Mouse (Mus musculus): Measurements from ENCODE around the gene 5430427O19Rik. TPM values are rescaled to one million over a fixed set of nuclear protein-coding genes. Genes with fewer than 3 reads are reported as not detected.

The 5430427O19Rik gene
- polyA plus RNA-seq, 1 experiment from 2014 or later, result not detected

GRCm38 (mm10) chrX:85875951-85876350 is 5.8 kb downstream of the 5430427O19Rik start:
- no peaks in the 10 kb centered on the region for H3K36me3 ChIP-seq (ENCODE audit: control insufficient read depth, insufficient read depth, low read length)
- ATAC-seq, result no peak
- no peak overlapping the region for H3K27ac ChIP-seq (ENCODE audit: low read length)
- no peak overlapping the region for H3K9ac ChIP-seq (ENCODE audit: low read depth, low read length)
- no peak overlapping the region for H3K4me3 ChIP-seq (ENCODE audit: low read depth, low read length)
- no peaks in the 10 kb centered on the region for H3K4me1 ChIP-seq (ENCODE audit: control insufficient read depth, insufficient read depth, low read length)
- H3K27me3 ChIP-seq (ENCODE audit: control insufficient read depth, insufficient read depth, low read depth, low read length), result no peaks in the 10 kb centered on the region
- no peaks in the 10 kb centered on the region for H3K9me3 ChIP-seq (replicated peaks; ENCODE audit: control insufficient read depth, low read length, poor library complexity, severe bottlenecking)
- no peak overlapping the region for H3K4me2 ChIP-seq (ENCODE audit: low read length)

DNA sequence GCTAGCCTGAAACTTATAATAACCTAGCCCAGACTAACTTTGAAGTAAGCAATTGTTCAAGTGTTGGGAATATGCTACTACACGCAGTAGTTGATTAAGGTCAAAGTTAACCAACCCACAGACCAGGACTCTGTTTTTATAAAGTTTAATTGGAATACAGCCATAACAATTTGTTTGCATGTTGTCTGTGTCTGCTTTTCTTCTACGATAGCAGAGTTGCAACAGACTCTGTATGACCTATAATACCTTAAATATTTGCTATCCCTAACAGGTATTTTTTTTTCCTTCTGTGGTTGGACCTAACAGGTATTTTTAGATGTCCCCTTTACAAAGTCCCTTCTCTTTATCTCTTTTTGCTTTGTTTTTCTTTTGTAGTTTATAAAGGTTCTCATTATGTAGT is 7.6 kb downstream of the 5430427O19Rik start:
- Histone ChIP-seq H3K9me3 (replicated peaks; ENCODE audit: control insufficient read depth, low read length, poor library complexity, severe bottlenecking) (no peaks in the 10 kb centered on the region), H3K36me3 (ENCODE audit: control insufficient read depth, insufficient read depth, low read length) (no peaks in the 10 kb centered on the region), H3K4me1 (ENCODE audit: control insufficient read depth, insufficient read depth, low read length) (no peaks in the 10 kb centered on the region), H3K4me3 (ENCODE audit: low read depth, low read length) (no peak overlapping the region), H3K4me2 (ENCODE audit: low read length) (no peak overlapping the region), H3K27ac (ENCODE audit: low read length) (no peak overlapping the region), H3K9ac (ENCODE audit: low read depth, low read length) (no peak overlapping the region), H3K27me3 (ENCODE audit: control insufficient read depth, insufficient read depth, low read depth, low read length) (no peaks in the 10 kb centered on the region)
- ATAC-seq, result no peak
- WGBS, result 87% methylated on average over 2 of the region's 2 CpGs

DNA sequence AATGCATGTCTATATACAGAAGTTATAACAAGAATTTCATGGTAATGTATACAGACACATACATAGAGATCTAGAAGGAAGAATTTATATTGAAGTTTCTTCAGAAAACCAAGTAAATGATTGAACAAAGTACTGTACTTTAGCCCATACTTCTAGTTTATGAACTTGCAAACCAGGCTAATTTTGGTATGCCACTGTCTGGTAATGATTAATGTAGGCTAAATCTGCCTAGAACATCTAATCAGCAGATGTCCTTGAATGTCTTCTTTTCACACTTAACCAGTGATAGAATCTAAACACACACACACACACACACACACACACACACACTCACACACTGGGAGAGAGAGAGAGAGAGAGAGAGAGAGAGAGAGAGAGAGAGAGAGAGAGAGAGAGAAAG is 8.1 kb downstream of the 5430427O19Rik start:
- Histone ChIP-seq H3K27me3 (ENCODE audit: control insufficient read depth, insufficient read depth, low read depth, low read length) (no peaks in the 10 kb centered on the region), H3K4me1 (ENCODE audit: control insufficient read depth, insufficient read depth, low read length) (no peaks in the 10 kb centered on the region), H3K4me3 (ENCODE audit: low read depth, low read length) (no peak overlapping the region), H3K4me2 (ENCODE audit: low read length) (no peak overlapping the region), H3K27ac (ENCODE audit: low read length) (no peak overlapping the region), H3K9me3 (replicated peaks; ENCODE audit: control insufficient read depth, low read length, poor library complexity, severe bottlenecking) (no peaks in the 10 kb centered on the region), H3K36me3 (ENCODE audit: control insufficient read depth, insufficient read depth, low read length) (no peaks in the 10 kb centered on the region), H3K9ac (ENCODE audit: low read depth, low read length) (no peak overlapping the region)
- ATAC-seq, result no peak

DNA sequence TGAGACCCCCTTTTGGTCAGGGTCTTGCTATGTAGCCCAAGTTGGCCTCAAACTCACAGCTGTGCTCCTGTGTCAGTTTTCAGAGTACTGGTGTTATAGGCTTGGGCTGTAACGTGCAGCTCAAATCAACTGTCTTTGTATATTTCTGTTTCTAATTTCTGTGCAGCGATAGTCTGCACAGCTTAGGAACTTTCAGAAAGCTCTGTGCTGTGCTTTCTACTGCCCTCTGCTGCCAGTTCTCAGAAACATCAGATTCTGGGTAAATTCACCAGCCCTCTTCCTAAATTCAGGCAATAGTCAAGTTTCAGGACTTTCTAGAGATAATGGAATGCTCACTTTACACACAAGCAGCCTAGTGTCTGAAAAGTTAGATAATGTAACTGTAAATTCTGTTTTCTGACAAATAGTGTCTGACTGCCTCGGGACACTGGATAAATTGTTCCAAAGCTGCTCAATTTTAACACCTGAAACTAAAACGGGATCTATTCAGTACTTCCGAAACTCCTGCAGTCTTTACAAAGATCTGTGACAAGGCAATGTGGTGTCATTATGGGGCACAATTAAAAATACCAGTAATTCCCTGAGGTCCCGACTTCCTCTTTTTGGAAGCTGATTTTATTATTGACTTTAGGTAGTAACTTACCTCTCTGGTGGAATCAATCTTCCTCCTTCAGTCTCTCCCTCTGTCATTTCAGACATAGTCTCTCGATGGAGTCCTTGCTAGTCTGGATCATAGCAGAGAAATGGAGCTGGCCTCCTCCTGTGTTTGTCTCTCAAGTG is 9.2 kb downstream of the 5430427O19Rik start:
- no peaks in the 10 kb centered on the region for H3K27me3 ChIP-seq (ENCODE audit: control insufficient read depth, insufficient read depth, low read depth, low read length)
- no peak overlapping the region for H3K4me3 ChIP-seq (ENCODE audit: low read depth, low read length)
- H3K4me1 ChIP-seq (ENCODE audit: control insufficient read depth, insufficient read depth, low read length), result no peaks in the 10 kb centered on the region
- no peaks in the 10 kb centered on the region for H3K9me3 ChIP-seq (replicated peaks; ENCODE audit: control insufficient read depth, low read length, poor library complexity, severe bottlenecking)
- ATAC-seq, result no peak
- no peak overlapping the region for H3K27ac ChIP-seq (ENCODE audit: low read length)
- 63% methylated on average over 7 of the region's 7 CpGs for WGBS
- H3K9ac ChIP-seq (ENCODE audit: low read depth, low read length), result no peak overlapping the region
- no peaks in the 10 kb centered on the region for H3K36me3 ChIP-seq (ENCODE audit: control insufficient read depth, insufficient read depth, low read length)
- no peak overlapping the region for H3K4me2 ChIP-seq (ENCODE audit: low read length)

GRCm38 (mm10) chrX:85886651-85887050 is 16.5 kb downstream of the 5430427O19Rik start:
- no peak overlapping the region for H3K9ac ChIP-seq (ENCODE audit: low read depth, low read length)
- no peak for ATAC-seq
- 50% methylated on average over 5 of the region's 5 CpGs for WGBS
- H3K27ac ChIP-seq (ENCODE audit: low read length), result no peak overlapping the region
- no peaks in the 10 kb centered on the region for H3K4me1 ChIP-seq (ENCODE audit: control insufficient read depth, insufficient read depth, low read length)
- H3K4me2 ChIP-seq (ENCODE audit: low read length), result no peak overlapping the region
- H3K9me3 ChIP-seq (replicated peaks; ENCODE audit: control insufficient read depth, low read length, poor library complexity, severe bottlenecking), result no peaks in the 10 kb centered on the region
- no peak overlapping the region for H3K4me3 ChIP-seq (ENCODE audit: low read depth, low read length)
- H3K36me3 ChIP-seq (ENCODE audit: control insufficient read depth, insufficient read depth, low read length), result no peaks in the 10 kb centered on the region
- H3K27me3 ChIP-seq (ENCODE audit: control insufficient read depth, insufficient read depth, low read depth, low read length), result no peaks in the 10 kb centered on the region

- Histone ChIP-seq H3K4me1 (ENCODE audit: control insufficient read depth, insufficient read depth, low read length) (no peaks in the 10 kb centered on the region), H3K27ac (ENCODE audit: low read length) (no peak overlapping the region), H3K9ac (ENCODE audit: low read depth, low read length) (no peak overlapping the region), H3K4me3 (ENCODE audit: low read depth, low read length) (no peak overlapping the region), H3K27me3 (ENCODE audit: control insufficient read depth, insufficient read depth, low read depth, low read length) (no peaks in the 10 kb centered on the region), H3K4me2 (ENCODE audit: low read length) (no peak overlapping the region), H3K9me3 (replicated peaks; ENCODE audit: control insufficient read depth, low read length, poor library complexity, severe bottlenecking) (no peaks in the 10 kb centered on the region), H3K36me3 (ENCODE audit: control insufficient read depth, insufficient read depth, low read length) (no peaks in the 10 kb centered on the region)
- no peak for ATAC-seq
- WGBS, result 54% methylated on average over 1 of the region's 1 CpGs
Observed at GRCm38 (mm10) chrX:85901195-85901594, 31.0 kb downstream of the 5430427O19Rik start.

DNA sequence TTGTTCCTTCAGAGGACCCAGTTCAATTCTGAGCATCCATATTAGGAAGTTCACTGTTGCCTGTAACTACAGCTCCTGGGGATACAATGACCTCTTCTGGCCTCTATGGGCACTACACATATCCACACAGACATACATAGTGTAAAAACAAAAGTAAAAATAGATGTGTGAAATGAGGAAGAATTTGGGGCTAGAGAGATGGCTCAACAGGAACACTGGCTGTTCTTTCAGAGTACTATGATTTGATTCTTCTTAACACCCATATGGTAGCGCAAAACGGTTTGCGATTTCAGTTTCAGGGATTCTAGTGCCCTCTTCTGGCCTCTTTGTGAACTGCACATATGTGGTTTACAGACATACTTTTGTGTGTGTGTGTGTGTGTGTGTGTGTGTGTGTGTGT is 48.9 kb downstream of the 5430427O19Rik start:
- ATAC-seq, result no peak
- Histone ChIP-seq H3K4me1 (ENCODE audit: control insufficient read depth, insufficient read depth, low read length) (no peaks in the 10 kb centered on the region), H3K27ac (ENCODE audit: low read length) (no peak overlapping the region), H3K4me3 (ENCODE audit: low read depth, low read length) (no peak overlapping the region), H3K9ac (ENCODE audit: low read depth, low read length) (no peak overlapping the region), H3K4me2 (ENCODE audit: low read length) (no peak overlapping the region), H3K27me3 (ENCODE audit: control insufficient read depth, insufficient read depth, low read depth, low read length) (no peaks in the 10 kb centered on the region), H3K36me3 (ENCODE audit: control insufficient read depth, insufficient read depth, low read length) (no peaks in the 10 kb centered on the region), H3K9me3 (replicated peaks; ENCODE audit: control insufficient read depth, low read length, poor library complexity, severe bottlenecking) (no peaks in the 10 kb centered on the region)
- 54% methylated on average over 3 of the region's 3 CpGs for WGBS

GRCm38 (mm10) chrX:85932991-85933390 is 62.8 kb downstream of the 5430427O19Rik start:
- no peaks in the 10 kb centered on the region for H3K4me1 ChIP-seq (ENCODE audit: control insufficient read depth, insufficient read depth, low read length)
- H3K27ac ChIP-seq (ENCODE audit: low read length), result no peak overlapping the region
- H3K9ac ChIP-seq (ENCODE audit: low read depth, low read length), result no peak overlapping the region
- 6% methylated on average over 2 of the region's 2 CpGs for WGBS
- H3K36me3 ChIP-seq (ENCODE audit: control insufficient read depth, insufficient read depth, low read length), result no peaks in the 10 kb centered on the region
- no peak overlapping the region for H3K4me3 ChIP-seq (ENCODE audit: low read depth, low read length)
- ATAC-seq, result no peak
- H3K4me2 ChIP-seq (ENCODE audit: low read length), result no peak overlapping the region
- no peaks in the 10 kb centered on the region for H3K27me3 ChIP-seq (ENCODE audit: control insufficient read depth, insufficient read depth, low read depth, low read length)
- no peaks in the 10 kb centered on the region for H3K9me3 ChIP-seq (replicated peaks; ENCODE audit: control insufficient read depth, low read length, poor library complexity, severe bottlenecking)

Measured in midbrain, embryonic 16.5 days (tissue).